Mouse (Mus musculus): Measurements from ENCODE around the gene Rgs6. TPM values are rescaled to one million over a fixed set of nuclear protein-coding genes. Genes with fewer than 3 reads are reported as not detected.

The Rgs6 gene
- polyA plus RNA-seq, 1 experiment from 2014 or later = 7.4 TPM

DNA sequence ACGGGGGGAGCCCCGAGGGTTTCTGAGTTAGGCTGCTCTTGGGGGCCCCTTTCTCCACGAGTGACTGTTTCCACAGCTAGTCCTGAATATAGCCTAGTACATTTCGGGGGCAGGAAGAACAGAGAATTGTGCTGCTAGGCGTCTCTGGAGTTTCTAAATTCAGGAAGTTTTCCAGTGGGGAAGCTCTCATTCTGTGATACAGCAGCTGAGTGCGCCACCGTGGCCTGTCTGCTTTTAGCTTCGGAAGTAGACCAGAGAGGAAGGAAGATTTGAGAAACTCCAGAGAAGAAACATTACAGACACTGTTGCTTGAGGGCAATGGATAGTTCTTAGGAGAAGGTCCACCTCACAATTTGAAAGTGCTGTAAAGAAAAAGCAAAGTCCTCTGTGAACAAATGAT lies 242.2 kb downstream of the Rgs6 start:
- WGBS = 88% methylated on average over 8 of the region's 8 CpGs
- no peak for ATAC-seq (ENCODE audit: low read depth)
- Histone ChIP-seq H3K4me2 (ENCODE audit: low read depth, low read length) (no peak overlapping the region), H3K9me3 (ENCODE audit: control insufficient read depth, low read length) (no peaks in the 10 kb centered on the region), H3K27me3 (ENCODE audit: control insufficient read depth, insufficient read depth, low read length) (no peaks in the 10 kb centered on the region; the same call in 1 of the 2 replicates), H3K4me1 (ENCODE audit: control insufficient read depth, insufficient read depth, low read length) (no peaks in the 10 kb centered on the region), H3K27ac (ENCODE audit: low read depth, low read length) (no peak overlapping the region), H3K4me3 (ENCODE audit: low read depth, low read length) (no peak overlapping the region), H3K9ac (replicated peaks; ENCODE audit: low read depth, low read length) (no peak overlapping the region), H3K36me3 (ENCODE audit: control insufficient read depth, insufficient read depth, low read length) (no peaks in the 10 kb centered on the region)

DNA sequence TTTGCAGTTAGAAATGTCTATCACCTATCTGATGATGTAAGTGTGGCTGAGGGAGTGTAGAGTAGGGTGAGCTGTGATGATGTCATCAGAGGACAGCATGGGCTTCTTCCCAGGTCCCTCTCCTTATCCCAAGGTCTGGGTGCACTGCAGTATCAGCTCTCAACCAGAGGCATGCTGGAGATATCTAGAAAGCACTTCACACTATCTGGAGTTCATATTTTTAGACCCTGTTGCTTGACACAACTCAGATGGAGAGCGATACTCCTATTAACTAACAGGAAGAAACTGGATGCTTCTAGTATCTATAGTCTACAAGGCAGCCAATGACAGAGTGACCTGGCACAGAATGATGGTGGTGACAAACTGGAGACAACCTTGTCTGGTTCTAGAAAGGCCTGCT lies 250.5 kb downstream of the Rgs6 start:
- Histone ChIP-seq H3K9me3 (ENCODE audit: control insufficient read depth, low read length) (no peaks in the 10 kb centered on the region), H3K4me1 (ENCODE audit: control insufficient read depth, insufficient read depth, low read length) (no peaks in the 10 kb centered on the region), H3K4me2 (ENCODE audit: low read depth, low read length) (no peak overlapping the region), H3K27me3 (ENCODE audit: control insufficient read depth, insufficient read depth, low read length) (no peaks in the 10 kb centered on the region), H3K36me3 (ENCODE audit: control insufficient read depth, insufficient read depth, low read length) (no peaks in the 10 kb centered on the region), H3K4me3 (ENCODE audit: low read depth, low read length) (no peak overlapping the region), H3K9ac (replicated peaks; ENCODE audit: low read depth, low read length) (no peak overlapping the region), H3K27ac (ENCODE audit: low read depth, low read length) (no peak overlapping the region)
- 97% methylated on average over 1 of the region's 1 CpGs for WGBS
- ATAC-seq (ENCODE audit: low read depth) = no peak

DNA sequence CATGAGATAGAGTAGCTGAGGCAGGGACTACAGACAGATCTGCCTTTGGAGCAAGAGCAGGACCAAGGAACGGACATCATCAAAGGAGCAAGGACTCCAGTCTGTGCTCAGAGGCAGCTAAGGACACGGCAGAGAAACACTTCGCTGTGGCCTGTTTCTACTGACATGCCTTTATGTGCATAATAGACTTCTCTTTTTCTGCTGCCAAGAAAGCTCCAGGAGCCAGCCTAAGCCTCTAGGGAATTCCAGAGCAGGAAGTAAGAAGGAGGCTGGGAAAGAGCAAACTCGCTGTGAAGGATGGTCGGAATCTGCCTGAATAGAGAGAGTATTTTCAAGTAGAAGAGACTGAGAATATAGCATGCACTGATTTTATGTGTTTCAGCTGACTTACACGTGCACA lies 253.5 kb downstream of the Rgs6 start:
- no peaks in the 10 kb centered on the region for H3K27me3 ChIP-seq (ENCODE audit: control insufficient read depth, insufficient read depth, low read length)
- WGBS = 66% methylated on average over 6 of the region's 6 CpGs
- H3K36me3 ChIP-seq (ENCODE audit: control insufficient read depth, insufficient read depth, low read length) = no peaks in the 10 kb centered on the region
- H3K4me2 ChIP-seq (ENCODE audit: low read depth, low read length) = no peak overlapping the region
- ATAC-seq (ENCODE audit: low read depth) = no peak
- no peak overlapping the region for H3K27ac ChIP-seq (ENCODE audit: low read depth, low read length)
- H3K9ac ChIP-seq (replicated peaks; ENCODE audit: low read depth, low read length) = no peak overlapping the region
- no peaks in the 10 kb centered on the region for H3K4me1 ChIP-seq (ENCODE audit: control insufficient read depth, insufficient read depth, low read length)
- no peak overlapping the region for H3K4me3 ChIP-seq (ENCODE audit: low read depth, low read length)
- H3K9me3 ChIP-seq (ENCODE audit: control insufficient read depth, low read length) = no peaks in the 10 kb centered on the region

DNA sequence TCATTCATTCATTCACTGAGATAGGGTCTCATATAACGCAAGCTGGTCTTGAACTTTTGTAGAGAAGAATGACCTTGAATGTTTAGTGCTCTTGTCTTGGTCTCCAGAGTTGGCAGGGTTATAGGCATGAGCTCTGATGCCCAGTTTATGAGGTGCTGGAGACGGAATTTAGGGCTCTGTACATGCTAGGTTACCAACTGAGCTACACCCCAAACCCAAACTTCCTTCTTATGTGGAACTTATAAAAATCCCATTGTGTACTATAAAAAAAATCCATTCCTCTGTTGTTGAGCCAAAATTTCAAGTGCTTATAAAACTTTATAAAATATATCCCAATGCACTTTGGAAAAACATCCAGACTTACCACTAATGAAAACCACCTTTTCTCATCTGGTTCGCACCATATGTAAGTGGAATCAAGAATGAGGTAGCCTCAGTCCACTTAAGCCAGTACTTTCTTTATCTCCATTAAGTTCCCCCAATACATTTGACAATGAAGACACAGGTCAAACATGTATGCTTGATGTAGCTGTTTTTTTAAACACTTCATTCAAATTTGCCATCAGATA lies 260.3 kb downstream of the Rgs6 start:
- WGBS = 87% methylated on average over 3 of the region's 3 CpGs
- Histone ChIP-seq H3K36me3 (ENCODE audit: control insufficient read depth, insufficient read depth, low read length) (no peaks in the 10 kb centered on the region), H3K4me2 (ENCODE audit: low read depth, low read length) (no peak overlapping the region), H3K9me3 (ENCODE audit: control insufficient read depth, low read length) (no peaks in the 10 kb centered on the region), H3K9ac (replicated peaks; ENCODE audit: low read depth, low read length) (no peak overlapping the region), H3K27ac (ENCODE audit: low read depth, low read length) (no peak overlapping the region), H3K4me3 (ENCODE audit: low read depth, low read length) (no peak overlapping the region), H3K27me3 (ENCODE audit: control insufficient read depth, insufficient read depth, low read length) (no peaks in the 10 kb centered on the region), H3K4me1 (ENCODE audit: control insufficient read depth, insufficient read depth, low read length) (no peaks in the 10 kb centered on the region)
- no peak for ATAC-seq (ENCODE audit: low read depth)

DNA sequence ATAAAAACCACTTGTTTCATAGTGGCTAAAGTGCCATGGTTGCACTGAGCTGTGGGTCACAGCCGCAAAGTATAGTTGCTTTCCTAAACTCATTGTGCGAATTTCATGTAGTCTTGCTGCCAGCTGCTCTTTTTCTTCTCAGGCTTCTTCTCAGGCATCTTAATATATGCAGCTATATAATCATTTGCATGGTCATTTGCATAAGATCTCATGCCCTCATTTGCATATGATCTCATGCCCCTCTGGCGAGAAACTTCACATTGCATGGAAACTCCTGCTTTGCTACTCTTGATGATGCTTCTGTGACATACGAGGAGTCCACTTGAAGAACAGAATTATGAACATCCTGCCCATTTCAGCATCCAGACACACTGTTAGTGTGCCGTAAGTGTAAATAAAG lies 266.8 kb downstream of the Rgs6 start:
- Histone ChIP-seq H3K4me2 (ENCODE audit: low read depth, low read length) (no peak overlapping the region), H3K9ac (replicated peaks; ENCODE audit: low read depth, low read length) (no peak overlapping the region), H3K4me1 (ENCODE audit: control insufficient read depth, insufficient read depth, low read length) (no peaks in the 10 kb centered on the region), H3K36me3 (ENCODE audit: control insufficient read depth, insufficient read depth, low read length) (no peaks in the 10 kb centered on the region), H3K4me3 (ENCODE audit: low read depth, low read length) (no peak overlapping the region), H3K27me3 (ENCODE audit: control insufficient read depth, insufficient read depth, low read length) (no peaks in the 10 kb centered on the region), H3K27ac (ENCODE audit: low read depth, low read length) (no peak overlapping the region), H3K9me3 (ENCODE audit: control insufficient read depth, low read length) (no peaks in the 10 kb centered on the region)
- no peak for ATAC-seq (ENCODE audit: low read depth)
- WGBS = 80% methylated on average over 5 of the region's 5 CpGs

DNA sequence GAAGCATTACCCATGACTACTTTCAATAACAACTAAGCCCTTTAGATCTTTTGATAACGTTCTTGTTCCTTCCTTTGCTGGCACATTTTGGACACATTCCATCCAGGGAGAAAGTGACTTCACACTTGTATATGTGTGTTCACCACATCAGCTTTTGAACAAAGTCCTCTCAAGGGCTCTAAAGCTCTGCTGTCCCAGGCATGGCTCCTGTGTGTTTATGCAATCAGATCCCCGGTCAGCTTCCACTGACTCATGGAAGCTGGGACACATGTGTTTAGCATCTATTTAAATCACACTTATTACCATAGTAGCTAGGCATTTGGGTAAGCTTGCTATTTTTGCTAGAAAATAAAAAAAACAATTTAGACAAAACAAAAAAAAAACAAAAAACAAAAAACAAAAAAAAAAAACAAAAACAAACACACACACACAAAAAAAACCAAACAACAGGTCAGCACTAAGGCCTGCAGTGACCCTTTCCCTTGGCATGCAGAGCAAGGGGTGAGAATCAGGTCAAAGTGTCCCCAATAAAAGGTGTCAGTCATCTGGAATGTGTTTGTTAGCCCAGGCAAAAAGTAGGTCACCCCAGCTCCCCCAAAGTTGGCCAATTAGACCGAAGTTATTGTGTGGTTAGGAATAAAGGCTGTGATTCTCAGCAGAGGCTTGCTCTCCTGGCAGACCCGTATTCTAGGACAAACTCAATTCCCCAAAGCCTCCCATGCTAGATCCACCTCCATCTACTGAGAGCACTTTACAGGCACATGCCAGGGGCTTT lies 267.4 kb downstream of the Rgs6 start:
- H3K36me3 ChIP-seq (ENCODE audit: control insufficient read depth, insufficient read depth, low read length) = no peaks in the 10 kb centered on the region
- no peak for ATAC-seq (ENCODE audit: low read depth)
- H3K4me2 ChIP-seq (ENCODE audit: low read depth, low read length) = no peak overlapping the region
- no peak overlapping the region for H3K27ac ChIP-seq (ENCODE audit: low read depth, low read length)
- WGBS = 71% methylated on average over 4 of the region's 4 CpGs
- no peaks in the 10 kb centered on the region for H3K4me1 ChIP-seq (ENCODE audit: control insufficient read depth, insufficient read depth, low read length)
- H3K9me3 ChIP-seq (ENCODE audit: control insufficient read depth, low read length) = no peaks in the 10 kb centered on the region
- no peak overlapping the region for H3K9ac ChIP-seq (replicated peaks; ENCODE audit: low read depth, low read length)
- no peaks in the 10 kb centered on the region for H3K27me3 ChIP-seq (ENCODE audit: control insufficient read depth, insufficient read depth, low read length)
- H3K4me3 ChIP-seq (ENCODE audit: low read depth, low read length) = no peak overlapping the region

DNA sequence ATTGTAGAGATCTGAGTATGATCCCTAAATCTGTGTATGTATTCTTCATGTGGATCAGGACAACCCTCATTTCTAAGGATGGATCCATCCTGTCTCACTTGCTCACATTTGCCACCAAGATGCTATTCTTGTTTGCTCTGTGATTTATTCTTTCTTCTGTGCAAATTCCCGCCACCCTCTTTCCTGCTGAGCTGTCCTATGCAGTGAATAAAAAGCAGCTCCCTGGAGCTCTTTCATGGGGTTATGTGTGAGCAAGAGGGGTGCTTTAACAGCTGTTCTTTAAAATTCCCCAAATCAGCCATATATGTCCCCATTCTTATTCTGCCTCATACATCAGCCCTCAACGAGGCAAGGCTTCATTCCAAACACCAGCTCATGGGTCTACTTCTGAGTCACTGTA lies 277.6 kb downstream of the Rgs6 start:
- ATAC-seq (ENCODE audit: low read depth) = no peak
- WGBS = 33% methylated on average over 2 of the region's 2 CpGs
- H3K36me3 ChIP-seq (ENCODE audit: control insufficient read depth, insufficient read depth, low read length) = no peaks in the 10 kb centered on the region
- no peak overlapping the region for H3K4me2 ChIP-seq (ENCODE audit: low read depth, low read length)
- H3K27ac ChIP-seq (ENCODE audit: low read depth, low read length) = no peak overlapping the region
- no peaks in the 10 kb centered on the region for H3K9me3 ChIP-seq (ENCODE audit: control insufficient read depth, low read length)
- no peak overlapping the region for H3K9ac ChIP-seq (replicated peaks; ENCODE audit: low read depth, low read length)
- no peak overlapping the region for H3K4me3 ChIP-seq (ENCODE audit: low read depth, low read length)
- no peaks in the 10 kb centered on the region for H3K4me1 ChIP-seq (ENCODE audit: control insufficient read depth, insufficient read depth, low read length)
- H3K27me3 ChIP-seq (ENCODE audit: control insufficient read depth, insufficient read depth, low read length) = no peaks in the 10 kb centered on the region

DNA sequence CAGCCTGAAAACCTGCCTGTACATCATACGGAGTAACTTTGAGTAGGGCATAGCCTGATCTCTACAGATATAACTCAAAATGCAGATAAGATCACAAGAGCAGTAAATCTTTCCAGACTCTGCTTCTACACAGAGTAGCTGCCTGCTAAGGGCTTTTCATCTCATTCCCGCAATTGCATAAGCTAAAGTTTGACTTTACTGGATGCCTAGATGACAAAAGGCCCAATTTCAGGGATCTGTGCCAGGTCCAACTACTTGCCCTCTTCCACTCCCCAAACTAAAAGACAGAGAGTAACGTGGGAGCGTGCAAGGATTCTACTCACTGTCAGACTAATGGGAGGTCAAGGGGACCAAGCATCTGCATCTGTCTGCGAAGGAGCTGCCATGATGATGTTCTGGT lies 292.6 kb downstream of the Rgs6 start:
- H3K27ac ChIP-seq (ENCODE audit: low read depth, low read length) = no peak overlapping the region
- H3K9me3 ChIP-seq (ENCODE audit: control insufficient read depth, low read length) = no peaks in the 10 kb centered on the region
- no peak for ATAC-seq (ENCODE audit: low read depth)
- 88% methylated on average over 5 of the region's 5 CpGs for whole genome bisulfite sequencing
- H3K4me1 ChIP-seq (ENCODE audit: control insufficient read depth, insufficient read depth, low read length) = no peaks in the 10 kb centered on the region
- H3K9ac ChIP-seq (replicated peaks; ENCODE audit: low read depth, low read length) = no peak overlapping the region
- no peaks in the 10 kb centered on the region for H3K27me3 ChIP-seq (ENCODE audit: control insufficient read depth, insufficient read depth, low read length)
- no peaks in the 10 kb centered on the region for H3K36me3 ChIP-seq (ENCODE audit: control insufficient read depth, insufficient read depth, low read length)
- no peak overlapping the region for H3K4me3 ChIP-seq (ENCODE audit: low read depth, low read length)
- H3K4me2 ChIP-seq (ENCODE audit: low read depth, low read length) = no peak overlapping the region

DNA sequence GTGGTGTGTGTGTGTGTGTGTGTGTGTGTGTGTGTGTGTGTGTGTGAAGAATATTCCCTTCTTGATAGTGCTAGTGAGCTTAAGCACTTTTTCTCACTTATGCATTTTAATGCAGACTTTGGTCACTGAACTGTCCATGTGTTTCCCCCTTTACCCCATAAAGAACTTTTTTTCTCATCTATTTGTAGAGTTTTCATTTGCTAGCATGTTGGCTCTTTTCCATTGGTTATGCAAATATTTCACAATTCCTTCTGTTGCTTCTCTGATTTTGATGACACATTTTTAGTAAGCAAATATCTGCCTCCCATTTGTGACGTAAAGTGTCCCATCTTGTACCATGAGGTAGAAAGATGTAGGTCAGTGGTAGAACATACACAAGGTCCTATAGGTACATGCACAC lies 295.0 kb downstream of the Rgs6 start:
- Histone ChIP-seq H3K4me1 (ENCODE audit: control insufficient read depth, insufficient read depth, low read length) (no peaks in the 10 kb centered on the region), H3K9me3 (ENCODE audit: control insufficient read depth, low read length) (no peaks in the 10 kb centered on the region), H3K4me2 (ENCODE audit: low read depth, low read length) (no peak overlapping the region), H3K27ac (ENCODE audit: low read depth, low read length) (no peak overlapping the region), H3K27me3 (ENCODE audit: control insufficient read depth, insufficient read depth, low read length) (no peaks in the 10 kb centered on the region), H3K9ac (replicated peaks; ENCODE audit: low read depth, low read length) (no peak overlapping the region), H3K4me3 (ENCODE audit: low read depth, low read length) (no peak overlapping the region), H3K36me3 (ENCODE audit: control insufficient read depth, insufficient read depth, low read length) (no peaks in the 10 kb centered on the region)
- WGBS = 97% methylated on average over 1 of the region's 1 CpGs
- ATAC-seq (ENCODE audit: low read depth) = no peak

Measured in neural tube, embryonic 14.5 days (tissue).